Mouse (Mus musculus): ENCODE results near the gene N4bp2. TPM values are rescaled to one million over a fixed set of nuclear protein-coding genes. Genes with fewer than 3 reads are reported as not detected.

N4bp2 gene
- polyA plus RNA-seq, 1 experiment = 2.0 TPM

GRCm38 (mm10) chr5:65823601-65824133, 60.3 kb downstream of the N4bp2 start:
- H3K79me3 ChIP-seq (ENCODE audit: low read depth) = no peaks in the 10 kb centered on the region
- peaks cover 6% of the 10 kb centered on the region for H3K36me3 ChIP-seq (ENCODE audit: control insufficient read depth, insufficient read depth)
- H3K27me3 ChIP-seq (ENCODE audit: control insufficient read depth, insufficient read depth, insufficient read length) = no peaks in the 10 kb centered on the region
- H3K79me2 ChIP-seq (ENCODE audit: control insufficient read depth, insufficient read depth) = no peaks in the 10 kb centered on the region
- TF ChIP-seq CEBPB (IDR thresholded peaks at IDR 0.05; ENCODE audit: low read depth) = no peak
- TF ChIP-seq CTCF (IDR thresholded peaks at IDR 0.05; ENCODE audit: control insufficient read depth, insufficient read depth, insufficient read length) = peak; percentile 64
- H3ac ChIP-seq (ENCODE audit: control insufficient read depth, insufficient read length, low read depth) = no peak overlapping the region
- H3K4me3 ChIP-seq (ENCODE audit: insufficient read depth, poor library complexity, severe bottlenecking) = no peak overlapping the region

GRCm38 (mm10) chr5:65826476-65826875, 63.2 kb downstream of the N4bp2 start:
- H3K79me2 ChIP-seq (ENCODE audit: control insufficient read depth, insufficient read depth) = no peaks in the 10 kb centered on the region
- no peaks in the 10 kb centered on the region for H3K27me3 ChIP-seq (ENCODE audit: control insufficient read depth, insufficient read depth, insufficient read length)
- no peaks in the 10 kb centered on the region for H3K79me3 ChIP-seq (ENCODE audit: low read depth)
- H3K36me3 ChIP-seq (ENCODE audit: control insufficient read depth, insufficient read depth) = peaks cover 6% of the 10 kb centered on the region
- H3K4me3 ChIP-seq (ENCODE audit: insufficient read depth, poor library complexity, severe bottlenecking) = no peak overlapping the region
- H3ac ChIP-seq (ENCODE audit: control insufficient read depth, insufficient read length, low read depth) = no peak overlapping the region
- TF ChIP-seq CEBPB (IDR thresholded peaks at IDR 0.05; ENCODE audit: low read depth) = no peak
- no peak for TF ChIP-seq USF1 (IDR thresholded peaks at IDR 0.05; ENCODE audit: low read depth)
- TF ChIP-seq FOSL1 (IDR thresholded peaks at IDR 0.05; ENCODE audit: insufficient read depth, low read length, poor library complexity, severe bottlenecking) = no peak
- TF ChIP-seq MAX (IDR thresholded peaks at IDR 0.05) = no peak
- TF ChIP-seq MYOG (IDR thresholded peaks at IDR 0.05; ENCODE audit: control insufficient read depth, extremely low read depth, insufficient read length) = no peak
- no peak for TF ChIP-seq MYOD1 (IDR thresholded peaks at IDR 0.05; ENCODE audit: control insufficient read depth, insufficient read length, low read depth)
- no peak for TF ChIP-seq CTCF (IDR thresholded peaks at IDR 0.05; ENCODE audit: control insufficient read depth, insufficient read depth, insufficient read length)

GRCm38 (mm10) chr5:65827102-65827501, 63.8 kb downstream of the N4bp2 start:
- no peaks in the 10 kb centered on the region for H3K79me3 ChIP-seq (ENCODE audit: low read depth)
- H3K79me2 ChIP-seq (ENCODE audit: control insufficient read depth, insufficient read depth) = no peaks in the 10 kb centered on the region
- peaks cover 6% of the 10 kb centered on the region for H3K36me3 ChIP-seq (ENCODE audit: control insufficient read depth, insufficient read depth)
- TF ChIP-seq FOSL1 (IDR thresholded peaks at IDR 0.05; ENCODE audit: insufficient read depth, low read length, poor library complexity, severe bottlenecking) (no peak), MYOG (IDR thresholded peaks at IDR 0.05; ENCODE audit: control insufficient read depth, extremely low read depth, insufficient read length) (no peak), CEBPB (IDR thresholded peaks at IDR 0.05; ENCODE audit: low read depth) (no peak), USF1 (IDR thresholded peaks at IDR 0.05; ENCODE audit: low read depth) (no peak), MAX (IDR thresholded peaks at IDR 0.05) (no peak), CTCF (IDR thresholded peaks at IDR 0.05; ENCODE audit: control insufficient read depth, insufficient read depth, insufficient read length) (no peak), MYOD1 (IDR thresholded peaks at IDR 0.05; ENCODE audit: control insufficient read depth, insufficient read length, low read depth) (no peak)
- no peaks in the 10 kb centered on the region for H3K27me3 ChIP-seq (ENCODE audit: control insufficient read depth, insufficient read depth, insufficient read length)
- no peak overlapping the region for H3ac ChIP-seq (ENCODE audit: control insufficient read depth, insufficient read length, low read depth)
- H3K4me3 ChIP-seq (ENCODE audit: insufficient read depth, poor library complexity, severe bottlenecking) = no peak overlapping the region

GRCm38 (mm10) chr5:65828261-65828660, 64.9 kb downstream of the N4bp2 start:
- TF ChIP-seq MYOD1 (IDR thresholded peaks at IDR 0.05; ENCODE audit: control insufficient read depth, insufficient read length, low read depth) = no peak
- TF ChIP-seq CEBPB (IDR thresholded peaks at IDR 0.05; ENCODE audit: low read depth) = no peak
- TF ChIP-seq MYOG (IDR thresholded peaks at IDR 0.05; ENCODE audit: control insufficient read depth, extremely low read depth, insufficient read length) = no peak
- no peak for TF ChIP-seq MAX (IDR thresholded peaks at IDR 0.05)
- Histone ChIP-seq H3K36me3 (ENCODE audit: control insufficient read depth, insufficient read depth) (peaks cover 6% of the 10 kb centered on the region), H3K27me3 (ENCODE audit: control insufficient read depth, insufficient read depth, insufficient read length) (no peaks in the 10 kb centered on the region), H3K79me2 (ENCODE audit: control insufficient read depth, insufficient read depth) (no peaks in the 10 kb centered on the region), H3K4me3 (ENCODE audit: insufficient read depth, poor library complexity, severe bottlenecking) (no peak overlapping the region), H3ac (ENCODE audit: control insufficient read depth, insufficient read length, low read depth) (no peak overlapping the region), H3K79me3 (ENCODE audit: low read depth) (no peaks in the 10 kb centered on the region)

GRCm38 (mm10) chr5:65829059-65829458, 65.7 kb downstream of the N4bp2 start:
- no peak overlapping the region for H3ac ChIP-seq (ENCODE audit: control insufficient read depth, insufficient read length, low read depth)
- no peaks in the 10 kb centered on the region for H3K79me3 ChIP-seq (ENCODE audit: low read depth)
- no peaks in the 10 kb centered on the region for H3K27me3 ChIP-seq (ENCODE audit: control insufficient read depth, insufficient read depth, insufficient read length)
- TF ChIP-seq MAX (IDR thresholded peaks at IDR 0.05) = no peak
- TF ChIP-seq CTCF (IDR thresholded peaks at IDR 0.05; ENCODE audit: control insufficient read depth, insufficient read depth, insufficient read length) = no peak
- no peak overlapping the region for H3K4me3 ChIP-seq (ENCODE audit: insufficient read depth, poor library complexity, severe bottlenecking)
- H3K36me3 ChIP-seq (ENCODE audit: control insufficient read depth, insufficient read depth) = peaks cover 6% of the 10 kb centered on the region
- H3K79me2 ChIP-seq (ENCODE audit: control insufficient read depth, insufficient read depth) = no peaks in the 10 kb centered on the region

- Histone ChIP-seq H3K79me3 (ENCODE audit: low read depth) (no peaks in the 10 kb centered on the region), H3ac (ENCODE audit: control insufficient read depth, insufficient read length, low read depth) (no peak overlapping the region), H3K36me3 (ENCODE audit: control insufficient read depth, insufficient read depth) (no peaks in the 10 kb centered on the region), H3K4me3 (ENCODE audit: insufficient read depth, poor library complexity, severe bottlenecking) (no peak overlapping the region), H3K27me3 (ENCODE audit: control insufficient read depth, insufficient read depth, insufficient read length) (no peaks in the 10 kb centered on the region), H3K79me2 (ENCODE audit: control insufficient read depth, insufficient read depth) (no peaks in the 10 kb centered on the region)
- TF ChIP-seq MYOD1 (IDR thresholded peaks at IDR 0.05; ENCODE audit: control insufficient read depth, insufficient read length, low read depth) (no peak), MYOG (IDR thresholded peaks at IDR 0.05; ENCODE audit: control insufficient read depth, extremely low read depth, insufficient read length) (no peak), CEBPB (IDR thresholded peaks at IDR 0.05; ENCODE audit: low read depth) (no peak), CTCF (IDR thresholded peaks at IDR 0.05; ENCODE audit: control insufficient read depth, insufficient read depth, insufficient read length) (no peak), MAX (IDR thresholded peaks at IDR 0.05) (no peak), FOSL1 (IDR thresholded peaks at IDR 0.05; ENCODE audit: insufficient read depth, low read length, poor library complexity, severe bottlenecking) (no peak), USF1 (IDR thresholded peaks at IDR 0.05; ENCODE audit: low read depth) (no peak)
Measured at GRCm38 (mm10) chr5:65831917-65832618, 68.7 kb downstream of the N4bp2 start.

Measured in C2C12 (cell line).